Mouse (Mus musculus) liver, embryonic 13.5 days (tissue): Measurements from ENCODE around the gene Lhfpl2. TPM values are rescaled to one million over a fixed set of nuclear protein-coding genes. Genes with fewer than 3 reads are reported as not detected.

Source experiments
- ATAC-seq: fragments of 200-750 bp; cut with Nextera tagmentation; 2 replicates; pipeline ENCODE4 v1.8.0; 2017; ENCODE audit warnings: low read depth, mild to moderate bottlenecking, moderate number of reproducible peaks, moderate library complexity
- DNase-seq: peaks from one replicate; pipeline ENCODE4 v3.0.0; 2022
- H3K27ac ChIP-seq: fragments of 300-500 bp; sonication (generic); 2 replicates; pipeline ENCODE4 v1.5.1; 2015; ENCODE audit warnings: moderate library complexity, mild to moderate bottlenecking, inconsistent platforms
- H3K27me3 ChIP-seq: fragments of 300-500 bp; sonication (generic); 2 replicates; pipeline ENCODE4 v1.6.1; 2015; ENCODE audit warnings: mild to moderate bottlenecking, inconsistent platforms
- H3K36me3 ChIP-seq: fragments of 300-500 bp; sonication (generic); 2 replicates; pipeline ENCODE4 v1.6.1; 2015; ENCODE audit warnings: mild to moderate bottlenecking, inconsistent platforms
- H3K4me1 ChIP-seq: fragments of 300-500 bp; sonication (generic); replicated peaks from 2 replicates; pipeline ENCODE4 v1.6.1; 2015; ENCODE audit warnings: inconsistent platforms
- H3K4me2 ChIP-seq: fragments of 300-500 bp; sonication (generic); 2 replicates; pipeline ENCODE4 v1.6.1; 2015; ENCODE audit warnings: inconsistent platforms, mild to moderate bottlenecking, moderate library complexity
- H3K4me3 ChIP-seq: fragments of 300-500 bp; sonication (generic); replicated peaks from 2 replicates; pipeline ENCODE4 v1.5.1; 2015; ENCODE audit warnings: mild to moderate bottlenecking, inconsistent platforms
- H3K9ac ChIP-seq: fragments of 300-500 bp; sonication (generic); 2 replicates; pipeline ENCODE4 v1.6.1; 2015; ENCODE audit warnings: mild to moderate bottlenecking, inconsistent platforms
- H3K9me3 ChIP-seq: fragments of 300-500 bp; sonication (generic); replicated peaks from 2 replicates; pipeline ENCODE4 v1.6.1; 2016; ENCODE audit warnings: inconsistent platforms
- WGBS: fragments of 180-500 bp; shearing (Covaris S2); methylation state at CpG from one replicate; pipeline ENCODE4 v1.1.7; 2015; ENCODE audit not compliant: insufficient replicate concordance; 5-methylcytosine and 5-hydroxymethylcytosine counted together
- polyA plus RNA-seq: library from polyadenylated mRNA; unstranded; fragments of >200 nt; fragmentation: Nextera tagmentation; extraction: Ambion mirVana; gene quantifications from 2 replicates; pipeline ENCODE4 v1.2.1, GENCODE M21; 2015

The Lhfpl2 gene
- polyA plus RNA-seq, 1 experiment from 2014 or later, result 4.8 TPM

- H3K4me1 ChIP-seq, result peaks cover 33% of the 10 kb centered on the region
- H3K36me3 ChIP-seq, result no peaks in the 10 kb centered on the region
- no peaks in the 10 kb centered on the region for H3K9me3 ChIP-seq
- H3K4me2 ChIP-seq, result peak overlapping the region; percentile 23; the same call in 1 of the 2 replicates
- no peak for ATAC-seq
- no peak overlapping the region for H3K9ac ChIP-seq
- H3K27ac ChIP-seq, result peak overlapping the region; percentile 16
- no peak overlapping the region for H3K4me3 ChIP-seq
- no peaks in the 10 kb centered on the region for H3K27me3 ChIP-seq
- DNase-seq, result no peak
- 63% methylated on average over 9 of the region's 9 CpGs for WGBS
Measured at GRCm38 (mm10) chr13:94087061-94087460, 29.5 kb downstream of the Lhfpl2 start.

- Histone ChIP-seq H3K27ac (no peak overlapping the region), H3K4me1 (peaks cover 33% of the 10 kb centered on the region), H3K9ac (no peak overlapping the region), H3K4me3 (no peak overlapping the region), H3K36me3 (no peaks in the 10 kb centered on the region), H3K27me3 (no peaks in the 10 kb centered on the region), H3K9me3 (no peaks in the 10 kb centered on the region), H3K4me2 (no peak overlapping the region)
- DNase-seq (no peak), ATAC-seq (no peak)
- WGBS, result 70% methylated on average over 9 of the region's 9 CpGs
Measured at GRCm38 (mm10) chr13:94088788-94089187, 31.2 kb downstream of the Lhfpl2 start.

- H3K36me3 ChIP-seq, result no peaks in the 10 kb centered on the region
- no peak overlapping the region for H3K4me3 ChIP-seq
- no peaks in the 10 kb centered on the region for H3K27me3 ChIP-seq
- DNase-seq (no peak), ATAC-seq (no peak)
- H3K9ac ChIP-seq, result no peak overlapping the region
- no peak overlapping the region for H3K4me2 ChIP-seq
- H3K9me3 ChIP-seq, result no peaks in the 10 kb centered on the region
- 65% methylated on average over 9 of the region's 9 CpGs for WGBS
- peaks cover 33% of the 10 kb centered on the region for H3K4me1 ChIP-seq
- H3K27ac ChIP-seq, result no peak overlapping the region
Measured at GRCm38 (mm10) chr13:94089286-94089685, 31.7 kb downstream of the Lhfpl2 start.

- H3K4me1 ChIP-seq, result peaks cover 31% of the 10 kb centered on the region
- no peak overlapping the region for H3K9ac ChIP-seq
- ATAC-seq, result no peak
- H3K36me3 ChIP-seq, result no peaks in the 10 kb centered on the region
- 38% methylated on average over 2 of the region's 2 CpGs for WGBS
- H3K27ac ChIP-seq, result no peak overlapping the region
- no peak for DNase-seq
- H3K4me3 ChIP-seq, result no peak overlapping the region
- no peaks in the 10 kb centered on the region for H3K27me3 ChIP-seq
- H3K4me2 ChIP-seq, result no peak overlapping the region
- no peaks in the 10 kb centered on the region for H3K9me3 ChIP-seq
Measured at GRCm38 (mm10) chr13:94091366-94091765, 33.8 kb downstream of the Lhfpl2 start.

- Histone ChIP-seq H3K9ac (no peak overlapping the region), H3K4me3 (no peak overlapping the region), H3K4me2 (no peak overlapping the region), H3K4me1 (peaks cover 26% of the 10 kb centered on the region), H3K27ac (no peak overlapping the region), H3K9me3 (no peaks in the 10 kb centered on the region), H3K27me3 (no peaks in the 10 kb centered on the region), H3K36me3 (no peaks in the 10 kb centered on the region)
- no peak for ATAC-seq
- WGBS, result 56% methylated on average over 4 of the region's 4 CpGs
- DNase-seq, result no peak
Measured at GRCm38 (mm10) chr13:94094176-94094575, 36.6 kb downstream of the Lhfpl2 start.

- Histone ChIP-seq H3K4me3 (no peak overlapping the region), H3K4me1 (peaks cover 29% of the 10 kb centered on the region), H3K9me3 (no peaks in the 10 kb centered on the region), H3K9ac (no peak overlapping the region), H3K4me2 (no peak overlapping the region), H3K27ac (no peak overlapping the region), H3K27me3 (no peaks in the 10 kb centered on the region), H3K36me3 (no peaks in the 10 kb centered on the region)
- WGBS, result 64% methylated on average over 3 of the region's 3 CpGs
- DNase-seq, result no peak
- no peak for ATAC-seq
Measured at GRCm38 (mm10) chr13:94094625-94095024, 37.0 kb downstream of the Lhfpl2 start.

- no peak overlapping the region for H3K4me2 ChIP-seq
- ATAC-seq (no peak), DNase-seq (no peak)
- H3K36me3 ChIP-seq, result no peaks in the 10 kb centered on the region
- H3K4me1 ChIP-seq, result peaks cover 26% of the 10 kb centered on the region
- no peak overlapping the region for H3K4me3 ChIP-seq
- no peaks in the 10 kb centered on the region for H3K9me3 ChIP-seq
- H3K27me3 ChIP-seq, result no peaks in the 10 kb centered on the region
- no peak overlapping the region for H3K27ac ChIP-seq
- no peak overlapping the region for H3K9ac ChIP-seq
Measured at GRCm38 (mm10) chr13:94095202-94095601, 37.6 kb downstream of the Lhfpl2 start.

GRCm38 (mm10) chr13:94097667-94098066, 40.1 kb downstream of the Lhfpl2 start:
- H3K27me3 ChIP-seq, result no peaks in the 10 kb centered on the region
- ATAC-seq (no peak), DNase-seq (no peak)
- no peaks in the 10 kb centered on the region for H3K36me3 ChIP-seq
- H3K4me1 ChIP-seq, result peaks cover 15% of the 10 kb centered on the region; the same call in 1 of the 2 replicates
- H3K4me3 ChIP-seq, result no peak overlapping the region
- no peak overlapping the region for H3K4me2 ChIP-seq
- 59% methylated on average over 2 of the region's 2 CpGs for WGBS
- H3K9me3 ChIP-seq, result no peaks in the 10 kb centered on the region
- no peak overlapping the region for H3K27ac ChIP-seq
- H3K9ac ChIP-seq, result no peak overlapping the region

GRCm38 (mm10) chr13:94098369-94099084, 40.9 kb downstream of the Lhfpl2 start:
- H3K4me3 ChIP-seq, result no peak overlapping the region
- no peaks in the 10 kb centered on the region for H3K36me3 ChIP-seq
- WGBS, result 49% methylated on average over 16 of the region's 16 CpGs
- no peak overlapping the region for H3K4me2 ChIP-seq
- no peak overlapping the region for H3K9ac ChIP-seq
- H3K27me3 ChIP-seq, result no peaks in the 10 kb centered on the region
- DNase-seq, result no peak
- H3K9me3 ChIP-seq, result no peaks in the 10 kb centered on the region
- peaks cover 15% of the 10 kb centered on the region; the same call in 1 of the 2 replicates for H3K4me1 ChIP-seq
- ATAC-seq, result no peak
- no peak overlapping the region for H3K27ac ChIP-seq

- ATAC-seq, result no peak
- H3K27ac ChIP-seq, result no peak overlapping the region
- no peak overlapping the region for H3K4me2 ChIP-seq
- H3K9me3 ChIP-seq, result no peaks in the 10 kb centered on the region
- 53% methylated on average over 10 of the region's 10 CpGs for WGBS
- H3K4me1 ChIP-seq, result peaks cover 15% of the 10 kb centered on the region; the same call in 1 of the 2 replicates
- no peak for DNase-seq
- H3K36me3 ChIP-seq, result no peaks in the 10 kb centered on the region
- no peak overlapping the region for H3K4me3 ChIP-seq
- H3K27me3 ChIP-seq, result no peaks in the 10 kb centered on the region
- H3K9ac ChIP-seq, result no peak overlapping the region
Measured at GRCm38 (mm10) chr13:94099087-94099486, 41.5 kb downstream of the Lhfpl2 start.

- DNase-seq, result no peak
- no peak for ATAC-seq
- no peak overlapping the region for H3K27ac ChIP-seq
- 75% methylated on average over 3 of the region's 3 CpGs for WGBS
- no peak overlapping the region for H3K4me3 ChIP-seq
- H3K9me3 ChIP-seq, result no peaks in the 10 kb centered on the region
- H3K36me3 ChIP-seq, result no peaks in the 10 kb centered on the region
- H3K4me2 ChIP-seq, result no peak overlapping the region
- peaks cover 23% of the 10 kb centered on the region for H3K4me1 ChIP-seq
- no peak overlapping the region for H3K9ac ChIP-seq
- H3K27me3 ChIP-seq, result no peaks in the 10 kb centered on the region
Measured at GRCm38 (mm10) chr13:94100361-94100760, 42.8 kb downstream of the Lhfpl2 start.

GRCm38 (mm10) chr13:94101020-94101571, 43.5 kb downstream of the Lhfpl2 start:
- no peak for ATAC-seq
- Histone ChIP-seq H3K36me3 (no peaks in the 10 kb centered on the region), H3K9me3 (no peaks in the 10 kb centered on the region), H3K4me3 (no peak overlapping the region), H3K4me2 (no peak overlapping the region), H3K27me3 (no peaks in the 10 kb centered on the region), H3K27ac (no peak overlapping the region), H3K4me1 (peaks cover 23% of the 10 kb centered on the region), H3K9ac (no peak overlapping the region)
- no peak for DNase-seq
- 76% methylated on average over 10 of the region's 10 CpGs for WGBS
